Mouse (Mus musculus) midbrain, embryonic 13.5 days (tissue): Measurements from ENCODE around the gene Epm2aip1. TPM values are rescaled to one million over a fixed set of nuclear protein-coding genes. Genes with fewer than 3 reads are reported as not detected.

Experiments used
- ATAC-seq: fragments of 200-750 bp; cut with Nextera tagmentation; 2 replicates; pipeline ENCODE4 v1.8.0; 2017; ENCODE audit warnings: mild to moderate bottlenecking, moderate TSS enrichment, moderate library complexity
- H3K27ac ChIP-seq: fragments of 300-500 bp; sonication (generic); 2 replicates; pipeline ENCODE4 v1.5.1; 2015; ENCODE audit warnings: inconsistent platforms, mild to moderate bottlenecking, moderate library complexity
- H3K27me3 ChIP-seq: fragments of 300-500 bp; sonication (generic); 2 replicates; pipeline ENCODE4 v1.6.1; 2015; ENCODE audit warnings: mild to moderate bottlenecking, inconsistent platforms
- H3K36me3 ChIP-seq: fragments of 300-500 bp; sonication (generic); 2 replicates; pipeline ENCODE4 v1.6.1; 2015; ENCODE audit warnings: mild to moderate bottlenecking, inconsistent platforms
- H3K4me1 ChIP-seq: fragments of 300-500 bp; sonication (generic); replicated peaks from 2 replicates; pipeline ENCODE4 v1.6.1; 2015; ENCODE audit warnings: inconsistent platforms
- H3K4me2 ChIP-seq: fragments of 300-500 bp; sonication (generic); replicated peaks from 2 replicates; pipeline ENCODE4 v1.6.1; 2015; ENCODE audit warnings: moderate library complexity, mild to moderate bottlenecking, inconsistent platforms
- H3K4me3 ChIP-seq: fragments of 300-500 bp; sonication (generic); replicated peaks from 2 replicates; pipeline ENCODE4 v1.5.1; 2015; ENCODE audit warnings: mild to moderate bottlenecking, inconsistent platforms
- H3K9ac ChIP-seq: fragments of 300-500 bp; sonication (generic); replicated peaks from 2 replicates; pipeline ENCODE4 v1.6.1; 2015; ENCODE audit warnings: mild to moderate bottlenecking, inconsistent platforms
- H3K9me3 ChIP-seq: fragments of 300-500 bp; sonication (generic); 2 replicates; pipeline ENCODE4 v1.6.1; 2016; ENCODE audit warnings: mild to moderate bottlenecking, inconsistent platforms
- WGBS: fragments of 180-500 bp; shearing (Covaris S2); methylation state at CpG from one replicate; pipeline ENCODE4 v1.1.7; 2015; 5-methylcytosine and 5-hydroxymethylcytosine counted together
- polyA plus RNA-seq: library from polyadenylated mRNA; unstranded; fragments of >200 nt; fragmentation: Nextera tagmentation; extraction: Ambion mirVana; gene quantifications from 2 replicates; pipeline ENCODE4 v1.2.1, GENCODE M21; 2015

Gene Epm2aip1
- polyA plus RNA-seq, 1 experiment from 2014 or later = 47.9 TPM

DNA sequence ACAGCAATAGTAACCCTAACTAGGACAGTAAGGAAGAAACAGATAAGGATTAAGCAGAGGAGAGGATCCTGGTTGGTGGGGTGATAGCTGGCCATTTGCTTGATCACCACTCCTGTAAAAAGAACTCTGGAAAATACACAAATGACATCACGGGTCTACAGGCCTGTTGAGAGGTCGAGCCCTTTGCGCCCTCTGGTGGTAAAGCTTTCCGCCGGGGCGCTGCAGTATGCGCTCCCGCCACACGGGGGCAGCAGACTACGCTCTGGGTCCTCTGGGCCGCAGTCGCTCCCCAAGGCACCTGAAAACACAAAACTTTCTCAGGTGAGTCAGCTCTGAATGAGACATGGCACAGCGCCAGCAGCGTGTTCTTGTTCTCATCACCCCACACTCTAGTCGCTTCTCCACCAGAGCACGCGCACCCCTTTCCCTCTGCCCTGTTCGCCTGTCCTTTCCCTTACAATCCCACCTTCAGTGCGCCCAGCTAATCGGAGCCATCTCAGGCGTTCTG is 18.2 kb downstream of the Epm2aip1 start:
- Histone ChIP-seq H3K9ac (no peak overlapping the region), H3K36me3 (no peaks in the 10 kb centered on the region), H3K4me1 (peaks cover 18% of the 10 kb centered on the region), H3K27ac (no peak overlapping the region), H3K4me3 (no peak overlapping the region), H3K9me3 (no peaks in the 10 kb centered on the region), H3K4me2 (0 out of 2 replicates have a peak overlapping the region, but pooled peaks have one; percentile 11), H3K27me3 (peaks cover 5% of the 10 kb centered on the region; the same call in 1 of the 2 replicates)
- ATAC-seq = peak; percentile 72
- 15% methylated on average over 21 of the region's 21 CpGs for WGBS

GRCm38 (mm10) chr9:111290539-111291100 is 18.9 kb downstream of the Epm2aip1 start:
- no peak overlapping the region for H3K27ac ChIP-seq
- ATAC-seq = peak; percentile 25; the same call in 1 of the 2 replicates
- no peak overlapping the region for H3K4me2 ChIP-seq
- no peak overlapping the region for H3K4me3 ChIP-seq
- peaks cover 5% of the 10 kb centered on the region; the same call in 1 of the 2 replicates for H3K27me3 ChIP-seq
- H3K9ac ChIP-seq = no peak overlapping the region
- H3K4me1 ChIP-seq = peaks cover 12% of the 10 kb centered on the region
- no peaks in the 10 kb centered on the region for H3K9me3 ChIP-seq
- 69% methylated on average over 11 of the region's 11 CpGs for WGBS
- H3K36me3 ChIP-seq = no peaks in the 10 kb centered on the region

GRCm38 (mm10) chr9:111293234-111293633 is 21.5 kb downstream of the Epm2aip1 start:
- no peak overlapping the region for H3K4me2 ChIP-seq
- no peak for ATAC-seq
- no peak overlapping the region for H3K4me3 ChIP-seq
- H3K9me3 ChIP-seq = no peaks in the 10 kb centered on the region
- whole genome bisulfite sequencing = 84% methylated on average over 4 of the region's 4 CpGs
- H3K4me1 ChIP-seq = peaks cover 6% of the 10 kb centered on the region; the same call in 1 of the 2 replicates
- H3K27me3 ChIP-seq = peaks cover 5% of the 10 kb centered on the region; the same call in 1 of the 2 replicates
- H3K27ac ChIP-seq = no peak overlapping the region
- no peak overlapping the region for H3K9ac ChIP-seq
- H3K36me3 ChIP-seq = no peaks in the 10 kb centered on the region

DNA sequence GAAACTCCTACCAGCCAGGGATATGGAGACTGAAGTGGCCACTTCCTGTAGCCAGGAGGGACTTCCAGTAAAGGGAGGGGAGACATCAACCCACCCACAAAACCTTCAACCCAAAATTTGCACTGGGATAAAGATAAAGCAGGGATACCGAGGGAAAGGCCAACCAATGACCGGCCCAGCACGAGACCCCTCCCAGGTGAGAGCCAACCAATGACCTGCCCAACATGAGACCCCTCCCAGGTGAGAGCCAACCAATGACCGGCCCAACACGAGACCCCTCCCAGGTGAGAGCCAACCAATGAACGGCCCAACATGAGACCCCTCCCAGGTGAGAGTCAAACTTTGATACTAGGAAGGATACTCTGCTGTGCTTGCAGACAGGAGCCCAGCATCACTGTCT is 23.2 kb downstream of the Epm2aip1 start:
- 94% methylated on average over 6 of the region's 6 CpGs for WGBS
- peaks cover 5% of the 10 kb centered on the region; the same call in 1 of the 2 replicates for H3K27me3 ChIP-seq
- no peak overlapping the region for H3K27ac ChIP-seq

DNA sequence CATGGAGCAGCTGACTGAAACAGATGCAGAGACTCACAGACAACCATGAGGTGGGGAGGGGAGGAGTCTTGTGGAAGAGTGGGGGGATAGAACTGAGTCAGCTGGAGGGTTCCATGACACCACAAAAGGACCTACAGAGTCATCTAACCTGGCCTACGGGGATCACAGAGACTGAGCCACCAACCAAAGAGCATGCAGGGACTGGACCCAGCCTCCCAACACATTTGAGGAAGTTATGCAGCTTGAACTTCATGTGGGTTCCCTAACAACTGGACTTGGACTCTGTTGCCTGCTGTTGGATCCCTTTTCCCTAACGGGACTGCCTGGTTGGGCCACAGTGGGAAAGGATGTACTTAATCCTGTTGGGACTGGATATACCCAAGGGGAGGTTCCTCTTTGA is 23.6 kb downstream of the Epm2aip1 start:
- Histone ChIP-seq H3K36me3 (no peaks in the 10 kb centered on the region), H3K4me3 (no peak overlapping the region), H3K4me1 (no peaks in the 10 kb centered on the region; the same call in 1 of the 2 replicates), H3K27ac (no peak overlapping the region), H3K9me3 (no peaks in the 10 kb centered on the region), H3K4me2 (no peak overlapping the region), H3K9ac (no peak overlapping the region), H3K27me3 (peaks cover 5% of the 10 kb centered on the region; the same call in 1 of the 2 replicates)
- no peak for ATAC-seq
- WGBS = 76% methylated on average over 2 of the region's 2 CpGs

More for the DNA sequence above, 23.2 kb downstream of the Epm2aip1 start:
- ATAC-seq = no peak
- Histone ChIP-seq H3K9ac (no peak overlapping the region), H3K36me3 (no peaks in the 10 kb centered on the region), H3K4me2 (no peak overlapping the region), H3K4me3 (no peak overlapping the region), H3K9me3 (no peaks in the 10 kb centered on the region), H3K4me1 (peaks cover 2% of the 10 kb centered on the region; the same call in 1 of the 2 replicates)

- Histone ChIP-seq H3K36me3 (no peaks in the 10 kb centered on the region), H3K9me3 (no peaks in the 10 kb centered on the region), H3K27me3 (no peaks in the 10 kb centered on the region), H3K4me1 (no peaks in the 10 kb centered on the region), H3K9ac (no peak overlapping the region), H3K4me3 (no peak overlapping the region), H3K27ac (no peak overlapping the region), H3K4me2 (no peak overlapping the region)
- WGBS = 76% methylated on average over 7 of the region's 7 CpGs
- no peak for ATAC-seq
These were observed 24.7 kb downstream of the Epm2aip1 start for GRCm38 (mm10) chr9:111296433-111296832.

- no peak for ATAC-seq
- Histone ChIP-seq H3K9me3 (no peaks in the 10 kb centered on the region), H3K27me3 (no peaks in the 10 kb centered on the region), H3K4me1 (0 out of 2 replicates have a peak, but pooled peaks cover 8% of the 10 kb centered on the region), H3K4me2 (no peak overlapping the region), H3K9ac (no peak overlapping the region), H3K4me3 (no peak overlapping the region), H3K36me3 (no peaks in the 10 kb centered on the region), H3K27ac (no peak overlapping the region)
- 86% methylated on average over 2 of the region's 2 CpGs for WGBS
These were observed 26.9 kb downstream of the Epm2aip1 start for GRCm38 (mm10) chr9:111298606-111299005.

DNA sequence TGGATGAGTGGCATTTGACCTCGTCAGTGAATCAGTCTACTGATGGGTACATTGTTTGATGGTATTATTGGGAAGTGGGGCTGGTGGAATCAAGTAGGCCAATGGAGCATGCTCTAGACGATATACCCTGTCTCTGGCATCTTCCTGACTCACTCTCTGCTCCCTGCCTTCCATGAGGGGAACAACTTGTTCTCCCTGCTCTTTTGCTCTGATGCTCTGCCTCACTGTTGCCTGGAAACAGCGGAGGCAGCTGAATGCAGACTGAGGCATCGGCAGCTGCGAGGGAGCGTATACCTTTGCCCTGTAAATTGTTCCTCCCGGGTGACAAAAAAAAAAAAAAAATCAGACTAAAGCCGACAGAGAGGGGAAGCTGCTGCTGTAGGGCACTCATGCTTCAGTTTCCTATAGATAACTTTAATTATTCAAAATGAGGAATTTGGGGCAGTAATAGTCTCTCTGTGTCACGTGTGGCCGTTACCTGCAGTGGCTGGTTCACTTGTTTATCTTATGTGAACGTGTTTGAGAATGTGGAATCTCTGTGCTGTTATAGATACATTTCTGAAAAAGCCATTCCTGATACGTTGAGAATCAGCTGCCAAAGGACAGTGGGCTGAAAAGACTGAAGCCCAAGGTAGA is 30.6 kb downstream of the Epm2aip1 start:
- no peak overlapping the region for H3K27ac ChIP-seq
- no peak overlapping the region for H3K4me2 ChIP-seq
- no peak for ATAC-seq
- no peak overlapping the region for H3K9ac ChIP-seq
- H3K9me3 ChIP-seq = no peaks in the 10 kb centered on the region
- no peaks in the 10 kb centered on the region for H3K27me3 ChIP-seq
- 52% methylated on average over 12 of the region's 12 CpGs for WGBS
- H3K36me3 ChIP-seq = no peaks in the 10 kb centered on the region
- H3K4me1 ChIP-seq = 0 out of 2 replicates have a peak, but pooled peaks cover 8% of the 10 kb centered on the region
- no peak overlapping the region for H3K4me3 ChIP-seq

- Histone ChIP-seq H3K9ac (no peak overlapping the region), H3K4me1 (0 out of 2 replicates have a peak, but pooled peaks cover 8% of the 10 kb centered on the region), H3K9me3 (no peaks in the 10 kb centered on the region), H3K36me3 (no peaks in the 10 kb centered on the region), H3K4me3 (no peak overlapping the region), H3K27me3 (peaks cover 4% of the 10 kb centered on the region), H3K4me2 (no peak overlapping the region), H3K27ac (no peak overlapping the region)
- no peak for ATAC-seq
- WGBS = 90% methylated on average over 6 of the region's 6 CpGs
These were observed 32.3 kb downstream of the Epm2aip1 start for GRCm38 (mm10) chr9:111304036-111304435.

- ATAC-seq = no peak
- H3K4me2 ChIP-seq = no peak overlapping the region
- H3K27ac ChIP-seq = no peak overlapping the region
- 0 out of 2 replicates have a peak, but pooled peaks cover 6% of the 10 kb centered on the region for H3K9me3 ChIP-seq
- 0 out of 2 replicates have a peak, but pooled peaks cover 8% of the 10 kb centered on the region for H3K4me1 ChIP-seq
- H3K4me3 ChIP-seq = no peak overlapping the region
- no peaks in the 10 kb centered on the region for H3K36me3 ChIP-seq
- 88% methylated on average over 7 of the region's 7 CpGs for WGBS
- no peak overlapping the region for H3K9ac ChIP-seq
- H3K27me3 ChIP-seq = peaks cover 25% of the 10 kb centered on the region
These were observed 34.4 kb downstream of the Epm2aip1 start for GRCm38 (mm10) chr9:111306142-111306541.

DNA sequence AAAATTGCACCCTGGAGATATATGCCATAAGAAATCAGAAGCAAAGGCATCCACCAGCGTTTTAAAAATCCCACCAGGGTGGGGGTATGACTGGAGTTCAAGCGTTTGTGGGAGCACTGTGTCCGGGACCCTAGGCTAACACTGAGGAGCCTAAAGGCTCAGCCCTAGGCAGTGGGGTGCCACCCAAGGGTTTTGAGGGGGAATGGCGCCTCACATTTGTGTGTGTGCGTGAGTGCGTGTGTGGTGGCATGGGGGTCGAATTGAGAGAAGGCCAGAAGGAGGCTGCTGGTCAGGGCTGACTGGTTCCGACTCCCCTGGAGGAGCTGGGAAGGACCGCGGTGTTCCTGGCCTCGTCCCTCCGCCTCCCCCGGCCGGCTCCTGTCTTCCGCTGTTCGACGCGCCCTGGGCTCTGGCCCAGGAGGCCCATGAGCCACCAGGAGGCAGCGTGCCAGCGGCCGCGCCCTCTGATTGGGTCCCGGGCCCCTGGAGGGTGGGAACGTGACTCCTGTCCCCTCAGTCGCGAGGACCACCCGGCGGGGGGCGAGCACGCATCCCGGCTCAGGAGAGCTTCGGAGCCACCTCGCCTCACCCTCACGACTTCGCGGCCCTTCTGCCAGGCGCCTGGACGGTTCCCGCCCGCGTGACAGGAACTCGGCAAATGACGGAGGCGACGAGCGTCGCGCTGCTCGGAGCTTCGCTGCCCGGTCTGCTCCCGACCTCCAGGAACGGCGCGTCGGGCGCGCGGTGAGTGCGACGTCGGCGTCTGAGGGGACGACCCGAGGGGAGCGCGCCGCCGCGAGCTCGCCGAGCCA is 39.5 kb downstream of the Epm2aip1 start, which contains the start of gene Trank1:
Trank1 (plus strand) TSS at position 709 of the 812 bp plus-strand sequence.
- Histone ChIP-seq H3K4me3 (peak within 1 kb of the TSS; percentile 58), H3K4me2 (peak within 1 kb of the TSS; percentile 91), H3K36me3 (no peaks in the 10 kb centered on the region), H3K27me3 (peaks cover 63% of the 10 kb centered on the region), H3K27ac (no peak within 1 kb of the TSS), H3K4me1 (peaks cover 18% of the 10 kb centered on the region), H3K9ac (peak within 1 kb of the TSS; percentile 70), H3K9me3 (peaks cover 6% of the 10 kb centered on the region; the same call in 1 of the 2 replicates)
- ATAC-seq = peak; percentile 66
- 10% methylated on average over 72 of the region's 72 CpGs for WGBS
